Mouse (Mus musculus): ENCODE data around the gene Fkbp5.
"Not testable (repeated sequence)": the region's sequence is repeated elsewhere in the genome, so short reads cannot be mapped to it uniquely, and the experiment has no call there.

Gene Fkbp5

DNA sequence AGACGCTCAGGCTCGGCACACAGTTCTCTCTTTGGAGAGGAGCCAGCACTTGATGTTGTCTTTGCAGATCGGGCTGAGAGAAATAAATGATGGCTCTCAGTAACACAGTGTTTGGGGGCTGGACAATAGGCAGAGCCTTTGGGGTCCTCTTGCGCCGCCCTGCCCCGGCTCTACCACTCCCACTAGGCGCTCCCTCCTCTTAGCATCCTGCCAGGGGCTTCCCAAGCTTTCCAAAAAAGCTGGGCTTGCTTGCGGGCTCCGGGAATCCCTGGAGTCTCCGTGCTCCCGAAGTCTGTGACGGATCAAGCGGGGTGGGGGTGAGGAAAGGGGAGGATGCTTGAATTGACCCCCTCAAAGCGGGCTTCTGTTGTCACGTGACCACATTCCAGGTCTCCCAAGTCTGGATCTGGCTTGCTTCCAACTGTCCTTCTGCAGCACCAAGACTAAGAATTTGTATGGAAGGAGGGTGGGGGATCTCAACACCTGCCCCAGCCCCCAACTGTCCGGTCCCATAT lies at the start of gene Fkbp5:
TSS of gene Fkbp5 (minus strand) at position 87 of the 515 bp plus-strand sequence.
- in situ Hi-C loops (cut with MboI, MseI), result no loop called here

DNA sequence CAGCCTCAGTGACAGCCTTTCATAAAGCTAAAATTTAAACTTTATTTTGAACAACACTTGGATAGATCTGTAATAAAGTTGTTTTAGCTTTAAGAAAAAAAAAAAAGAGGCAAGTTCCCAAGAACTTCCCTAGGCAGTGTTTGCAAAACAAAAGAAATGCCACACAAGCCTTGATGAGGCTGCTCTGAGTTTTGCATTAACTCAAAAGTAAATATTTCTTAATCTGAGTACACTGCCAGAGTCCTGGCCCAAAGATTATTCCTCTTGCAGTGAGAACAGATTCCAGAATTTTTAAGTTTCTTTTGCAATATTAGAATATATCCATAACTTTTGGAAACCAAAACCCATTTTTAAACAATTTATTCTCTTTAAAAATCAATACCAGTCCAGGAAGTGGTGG lies 47.9 kb upstream of the Fkbp5 start:
- in situ Hi-C loops (cut with MboI, MseI), result no loop called here

DNA sequence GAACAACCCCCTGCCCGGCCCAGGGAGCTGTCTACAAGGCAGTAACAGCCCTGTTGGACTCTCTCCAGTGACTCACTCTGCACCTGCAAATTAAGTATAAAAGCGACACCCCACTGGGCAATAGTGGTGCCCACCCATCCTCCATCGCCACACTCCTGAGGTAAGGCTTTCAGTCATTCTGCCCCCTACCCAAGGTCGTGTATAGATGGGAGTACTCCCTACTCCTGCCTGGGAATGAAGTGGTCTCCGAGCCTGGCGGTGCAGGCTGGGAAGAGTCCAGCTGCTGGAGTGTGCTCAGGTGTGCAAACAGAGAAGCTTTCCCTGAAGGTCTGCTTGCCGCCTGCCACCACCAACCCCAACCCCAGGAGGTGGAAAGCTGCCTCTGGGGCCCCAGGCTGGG lies 44.3 kb upstream of the Fkbp5 start:
- in situ Hi-C loops (cut with MboI, MseI), result no loop called here

DNA sequence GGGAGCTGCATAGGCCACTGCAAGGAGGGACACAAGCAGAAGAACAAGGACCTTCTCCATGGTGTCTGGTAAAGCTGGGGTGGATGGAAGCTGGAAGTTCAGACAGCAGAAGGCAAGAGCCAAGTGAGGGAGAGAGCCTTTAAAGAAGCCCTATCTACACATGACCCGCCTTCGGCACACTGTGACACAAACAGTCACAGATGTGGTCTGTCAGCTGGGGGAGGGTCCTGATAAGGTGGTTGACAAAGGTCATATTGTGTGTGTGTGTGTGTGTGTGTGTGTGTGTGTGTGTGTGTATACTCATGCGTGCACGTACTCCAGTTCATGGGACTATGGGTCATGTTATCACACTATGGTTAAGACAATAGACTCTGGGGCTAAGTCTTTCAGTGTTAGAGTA lies 43.3 kb upstream of the Fkbp5 start, which contains the start of gene Clps:
TSS of gene Clps (minus strand) at position 169 of the 400 bp plus-strand sequence.
- in situ Hi-C loops (cut with MboI, MseI), result no loop called here

DNA sequence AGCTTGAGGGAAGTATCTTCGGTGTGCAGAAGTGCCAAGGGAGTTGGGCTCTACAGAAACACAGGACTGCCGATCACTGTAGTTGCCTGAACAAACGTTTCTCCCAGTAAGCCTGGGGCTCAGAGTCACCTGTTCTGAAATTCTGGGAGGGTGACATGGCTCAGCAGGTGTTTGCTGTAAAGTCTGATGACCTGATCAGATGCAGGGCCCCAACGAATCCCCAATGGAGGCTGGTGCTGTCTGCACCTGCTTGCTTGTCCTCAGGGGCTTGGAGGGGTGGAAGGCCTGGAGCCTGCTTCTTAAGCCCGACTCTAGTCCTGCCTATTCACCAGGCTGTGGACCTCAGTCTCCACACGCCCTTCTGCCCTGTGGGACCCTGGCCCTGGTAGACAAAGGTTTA lies 40.4 kb upstream of the Fkbp5 start:
- in situ Hi-C loops (cut with MboI, MseI), result no loop called here

DNA sequence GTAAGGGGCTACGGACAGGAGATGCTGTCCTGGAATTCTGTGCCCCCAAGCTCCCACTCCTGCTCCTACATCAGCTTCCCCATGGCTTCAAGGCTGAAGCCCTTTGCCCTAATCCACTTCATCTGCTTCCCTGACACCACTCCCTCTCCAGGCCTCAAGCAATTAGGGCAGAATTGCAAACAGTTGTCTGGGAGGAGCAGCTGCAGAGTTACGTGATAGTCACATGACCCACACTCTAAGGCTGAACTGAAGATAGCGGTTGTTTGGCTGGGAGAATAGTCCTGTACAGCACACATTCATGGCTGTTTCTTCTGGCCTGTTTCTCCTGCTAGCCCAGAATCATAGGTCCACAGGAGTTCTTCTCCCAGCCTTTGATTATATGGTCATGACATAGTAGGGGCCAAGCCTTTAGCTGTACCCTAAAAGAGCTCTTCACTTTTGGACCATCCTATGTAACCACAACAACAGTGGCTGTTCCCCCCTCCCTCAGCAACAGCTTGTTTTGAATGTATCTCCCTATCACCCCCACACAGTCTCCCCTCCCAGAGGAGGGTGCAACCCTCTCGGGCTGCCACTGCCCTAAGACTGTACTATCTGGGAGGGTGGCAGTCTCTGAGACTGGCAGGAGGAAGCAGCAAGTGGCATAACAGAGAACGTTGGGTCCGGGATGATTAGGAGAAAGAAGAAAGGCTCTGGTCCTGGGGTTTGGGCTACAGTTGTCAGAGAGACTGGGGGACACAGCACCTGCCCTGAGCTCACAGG lies 39.5 kb upstream of the Fkbp5 start:
- in situ Hi-C loops (cut with MboI, MseI), result no loop called here

DNA sequence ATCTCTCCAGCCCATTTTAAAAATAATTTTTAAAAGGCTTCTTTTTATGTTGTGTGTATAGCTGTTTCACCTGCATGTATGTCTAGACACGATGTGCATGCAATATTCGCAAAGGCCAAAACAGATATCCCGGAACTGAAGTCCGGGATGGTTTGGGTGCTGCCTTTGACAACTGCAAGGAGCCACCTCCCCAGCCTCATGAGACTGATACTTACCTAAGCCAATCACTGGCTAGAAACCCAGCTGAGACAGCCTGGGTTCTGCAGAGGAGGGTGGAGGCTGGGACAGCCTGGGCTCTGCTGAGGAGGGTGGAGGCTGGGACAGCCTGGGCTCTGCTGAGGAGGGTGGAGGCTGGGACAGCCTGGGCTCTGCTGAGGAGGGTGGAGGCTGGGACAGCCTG lies 36.7 kb upstream of the Fkbp5 start:
- in situ Hi-C loops (cut with MboI, MseI), result not testable (repeated sequence)

DNA sequence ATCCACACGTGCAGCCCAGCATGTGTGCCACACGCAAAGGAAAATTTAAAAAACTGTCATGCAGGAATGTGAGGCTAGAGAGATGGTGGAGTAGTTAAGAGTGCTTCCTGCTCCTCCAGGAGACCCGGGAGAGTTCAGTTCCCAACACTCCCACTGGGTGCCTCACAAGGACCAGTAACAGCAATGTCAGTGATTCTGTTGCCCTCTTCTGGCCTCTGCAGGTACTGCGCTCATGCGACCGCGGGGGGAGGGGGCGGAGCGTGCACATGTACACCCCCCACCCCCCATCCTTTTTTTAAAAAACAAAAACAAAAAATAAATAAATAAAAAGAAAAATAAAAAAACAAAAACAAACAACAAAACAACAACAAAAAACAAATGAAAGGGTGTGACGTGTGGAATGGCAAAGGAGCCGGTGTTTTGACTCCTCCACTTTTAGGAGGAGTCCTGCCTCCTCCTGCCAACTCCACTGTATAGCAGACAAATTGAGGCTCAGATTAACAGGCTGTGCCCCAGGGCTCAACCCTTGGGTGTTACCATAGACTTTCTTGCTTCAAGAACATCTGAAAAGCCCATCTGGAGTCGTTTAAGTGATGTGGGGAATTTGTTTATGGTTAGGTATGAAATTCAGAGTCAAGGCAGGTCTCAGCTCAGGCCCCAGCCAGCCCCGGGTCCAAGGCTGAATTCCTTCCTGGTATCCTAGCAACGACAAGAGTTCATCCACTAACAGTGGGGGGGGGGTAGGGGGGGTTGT lies 35.9 kb upstream of the Fkbp5 start:
- in situ Hi-C loops (cut with MboI, MseI), result no loop called here

DNA sequence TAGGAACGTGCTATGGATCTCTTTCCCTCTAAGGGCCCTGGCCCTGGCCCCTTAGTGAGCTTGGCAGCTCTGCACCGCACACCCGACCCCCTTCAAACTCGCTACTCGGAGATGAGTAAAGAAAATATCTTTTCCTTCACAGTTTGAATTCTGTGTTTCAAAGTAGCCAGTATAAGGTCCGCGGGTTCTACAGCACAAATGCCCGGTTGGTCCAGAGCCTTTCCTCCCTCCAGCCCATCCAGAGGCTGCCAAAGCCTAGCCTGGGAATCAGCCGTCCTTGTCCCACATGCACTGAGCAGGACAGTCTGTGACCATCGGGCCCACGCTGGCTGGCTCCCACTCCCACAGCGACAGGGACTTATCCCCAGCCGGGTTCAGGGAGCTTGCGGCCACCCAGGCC lies 31.8 kb upstream of the Fkbp5 start, which contains the start of gene Clpsl2:
TSS of gene Clpsl2 (plus strand) at position 301 of the 400 bp plus-strand sequence.
- in situ Hi-C loops (cut with MboI, MseI), result no loop called here

DNA sequence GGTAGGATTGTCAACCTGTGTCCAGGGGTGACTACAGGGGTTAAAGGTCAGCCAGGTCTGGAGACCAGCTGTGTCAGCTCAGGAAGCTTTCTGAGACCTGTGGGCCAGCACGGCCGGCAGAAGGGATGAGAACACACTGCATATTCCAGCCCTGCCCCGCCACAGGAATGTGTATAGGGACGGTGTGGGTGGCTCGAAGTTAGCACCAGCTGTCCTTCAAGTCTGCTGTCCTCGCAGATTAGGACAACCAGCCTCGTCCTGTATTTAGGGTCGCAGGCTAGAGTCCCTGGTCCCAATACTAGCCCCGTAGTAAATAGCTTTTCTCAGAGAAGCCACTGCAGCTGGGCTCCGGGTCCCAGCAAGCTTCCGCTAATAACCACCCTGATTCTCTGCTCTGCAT lies 31.2 kb upstream of the Fkbp5 start:
- in situ Hi-C loops (cut with MboI, MseI), result no loop called here

GRCm38 (mm10) chr17:28546925-28547324 lies 29.6 kb upstream of the Fkbp5 start:
- in situ Hi-C loops (cut with MboI, MseI), result no loop called here

GRCm38 (mm10) chr17:28537881-28538280 lies 20.6 kb upstream of the Fkbp5 start:
- in situ Hi-C loops (cut with MboI, MseI), result loop anchor here (5.0 kb wide), 1 partner anchor 54 kb away; no protein-coding TSS in a partner anchor

GRCm38 (mm10) chr17:28533327-28533726 lies 16.0 kb upstream of the Fkbp5 start:
- in situ Hi-C loops (cut with MboI, MseI), result no loop called here

DNA sequence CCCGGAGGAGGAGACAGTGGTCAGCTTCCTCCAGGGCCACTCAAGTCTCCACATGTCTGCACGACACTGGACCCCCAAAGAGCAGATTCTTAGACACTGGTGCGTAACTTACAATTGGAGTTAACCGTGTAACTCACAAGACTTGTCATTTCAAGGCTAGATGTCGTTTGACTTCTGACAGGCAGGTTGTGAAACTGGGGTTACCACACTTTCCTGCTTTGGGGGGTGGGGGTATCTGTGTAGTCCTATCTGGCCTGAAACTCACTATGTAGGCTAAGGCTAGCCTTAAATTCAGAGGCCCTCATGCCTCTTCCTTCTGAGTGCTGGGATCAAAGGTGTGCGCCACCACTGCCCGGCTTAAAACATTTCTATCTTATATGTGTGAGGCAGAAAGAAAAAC lies 15.2 kb upstream of the Fkbp5 start:
- in situ Hi-C loops (cut with MboI, MseI), result no loop called here

DNA sequence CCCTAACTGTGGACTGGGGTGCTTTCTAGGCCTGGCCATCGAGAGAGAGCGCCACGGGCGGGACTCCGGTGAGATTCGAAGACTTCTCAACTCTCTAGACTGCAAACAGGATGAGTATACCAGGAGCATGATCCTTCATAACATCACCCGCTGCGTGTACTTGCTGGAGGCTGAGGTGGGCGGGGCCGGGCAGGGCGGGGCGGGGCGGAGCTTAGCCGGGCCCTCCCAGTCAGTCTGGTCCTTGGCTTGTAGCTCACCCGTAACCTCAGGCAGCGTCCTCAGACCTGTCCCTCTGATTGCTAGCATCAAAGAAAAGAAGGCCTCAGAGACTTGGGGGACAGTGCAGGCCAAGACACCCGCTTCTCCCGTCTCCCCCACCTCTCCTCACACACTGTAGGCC lies 14.6 kb upstream of the Fkbp5 start:
- in situ Hi-C loops (cut with MboI, MseI), result no loop called here

DNA sequence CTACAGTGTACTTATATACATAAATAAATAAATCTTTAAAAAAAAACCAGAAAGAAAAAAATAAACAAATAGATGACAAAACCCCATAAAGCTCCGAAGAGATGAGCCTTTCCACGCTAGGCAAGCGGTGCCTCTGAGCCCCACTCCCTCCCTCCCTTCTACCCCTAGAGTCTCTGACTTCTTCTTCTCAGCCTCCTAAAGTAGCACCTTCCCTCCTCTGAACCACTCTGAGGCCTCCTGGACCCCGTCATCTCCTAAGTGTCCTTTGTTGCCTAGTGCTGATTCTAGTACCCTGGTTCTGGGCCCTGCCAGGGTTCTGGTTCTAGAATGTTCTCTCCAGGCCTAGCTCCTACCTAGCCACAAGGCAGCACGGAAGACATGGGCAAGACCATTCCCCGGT lies 13.2 kb upstream of the Fkbp5 start, which contains the start of gene Armc12:
TSS of gene Armc12 (plus strand) at position 301 of the 400 bp plus-strand sequence.
- in situ Hi-C loops (cut with MboI, MseI), result no loop called here

GRCm38 (mm10) chr17:28529116-28529515 lies 11.8 kb upstream of the Fkbp5 start:
- in situ Hi-C loops (cut with MboI, MseI), result loop anchor here (10.0 kb wide), 2 partner anchors 144 to 314 kb away; no protein-coding TSS in a partner anchor

DNA sequence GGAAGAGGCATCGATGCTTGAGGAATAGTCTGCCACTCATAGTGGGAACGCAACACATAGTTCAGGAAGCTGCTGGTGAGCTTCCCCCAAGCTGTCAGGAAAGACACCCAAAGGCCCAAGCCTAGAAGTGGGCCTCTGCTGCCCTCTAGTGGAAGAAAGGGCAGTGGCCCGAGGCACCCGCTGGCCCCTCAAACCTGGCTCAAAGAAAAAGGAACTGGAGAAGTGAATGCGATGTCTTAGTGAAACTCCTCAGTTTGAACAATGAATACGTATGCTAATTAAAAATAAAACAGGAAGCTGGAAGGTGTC lies 10.7 kb upstream of the Fkbp5 start:
- in situ Hi-C loops (cut with MboI, MseI), result loop anchor here (10.0 kb wide), 2 partner anchors 143 to 313 kb away; no protein-coding TSS in a partner anchor

DNA sequence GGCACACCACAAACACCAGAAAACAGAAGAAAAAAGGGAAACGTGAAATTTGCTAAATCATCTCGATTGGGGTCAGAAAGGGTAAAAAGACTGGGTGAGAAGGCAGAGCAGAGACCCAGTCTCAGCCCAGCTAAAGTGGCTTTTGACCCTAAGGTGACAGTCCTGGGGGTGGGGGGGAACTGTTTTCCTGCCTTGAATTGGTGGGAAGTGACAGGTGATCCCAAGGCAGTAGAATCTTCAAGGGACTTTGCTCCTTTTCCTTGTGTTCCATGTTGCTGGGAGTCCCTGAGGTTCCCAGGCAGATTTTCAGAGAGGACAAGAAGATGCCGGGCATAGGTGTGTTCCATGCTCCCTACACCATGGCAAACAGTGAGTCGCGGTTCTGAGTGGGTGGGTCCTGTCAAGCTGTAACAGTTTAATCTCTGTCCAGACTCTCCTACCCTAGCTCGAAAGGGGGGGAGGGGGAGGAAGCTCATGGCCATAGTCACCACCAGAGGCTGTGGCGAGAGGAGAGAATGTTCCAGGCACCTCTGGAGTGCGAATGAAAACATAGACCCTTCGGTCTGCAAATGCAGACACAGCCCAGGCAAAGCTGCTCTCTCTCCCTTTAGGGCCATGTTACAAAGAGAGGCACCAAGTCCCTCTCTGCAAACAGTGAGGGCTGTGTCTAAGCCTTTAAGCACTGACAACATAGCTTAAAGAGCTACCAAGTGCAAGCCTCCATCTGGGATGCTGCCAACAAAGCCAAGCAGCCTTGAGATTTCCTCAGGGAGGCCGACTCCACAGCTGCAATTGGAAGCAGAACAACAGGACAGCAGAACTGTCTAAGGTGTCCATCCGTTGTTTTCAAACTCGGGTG lies 10.1 kb upstream of the Fkbp5 start:
- in situ Hi-C loops (cut with MboI, MseI), result loop anchor here (10.0 kb wide), 2 partner anchors 143 to 313 kb away; no protein-coding TSS in a partner anchor

- in situ Hi-C loops (cut with MboI, MseI), result loop anchor here (5.0 to 10.0 kb wide), 3 partner anchors 38 to 310 kb away; no protein-coding TSS in a partner anchor
These were observed 7.6 kb upstream of the Fkbp5 start for GRCm38 (mm10) chr17:28524831-28525430.
